Mouse (Mus musculus) mouse embryonic stem cell (cell line): ENCODE data around the gene Gng7.

Source experiments
- in situ Hi-C, 2 experiments: fragments of 300-500 bp; cut with MboI; formaldehyde crosslinking; loops; 1 replicate in 1 of 2; 3 replicates in 1 of 2; pipeline ENCODE4 v1.14.3; 2019 to 2020; ENCODE audit warnings: low sequenced_read_pairs in 2 of 2, low pct_unique_long_range_greater_than_20kb in 1 of 2, mixed read lengths in 1 of 2; ENCODE audit not compliant: unreplicated experiment in 1 of 2

Gng7 gene

GRCm38 (mm10) chr10:80940320-80940987, 74.3 kb downstream of the Gng7 start:
- in situ Hi-C loops = no loop called here

- in situ Hi-C loops = no loop called here
Measured at GRCm38 (mm10) chr10:80939671-80940070, 75.1 kb downstream of the Gng7 start.

DNA sequence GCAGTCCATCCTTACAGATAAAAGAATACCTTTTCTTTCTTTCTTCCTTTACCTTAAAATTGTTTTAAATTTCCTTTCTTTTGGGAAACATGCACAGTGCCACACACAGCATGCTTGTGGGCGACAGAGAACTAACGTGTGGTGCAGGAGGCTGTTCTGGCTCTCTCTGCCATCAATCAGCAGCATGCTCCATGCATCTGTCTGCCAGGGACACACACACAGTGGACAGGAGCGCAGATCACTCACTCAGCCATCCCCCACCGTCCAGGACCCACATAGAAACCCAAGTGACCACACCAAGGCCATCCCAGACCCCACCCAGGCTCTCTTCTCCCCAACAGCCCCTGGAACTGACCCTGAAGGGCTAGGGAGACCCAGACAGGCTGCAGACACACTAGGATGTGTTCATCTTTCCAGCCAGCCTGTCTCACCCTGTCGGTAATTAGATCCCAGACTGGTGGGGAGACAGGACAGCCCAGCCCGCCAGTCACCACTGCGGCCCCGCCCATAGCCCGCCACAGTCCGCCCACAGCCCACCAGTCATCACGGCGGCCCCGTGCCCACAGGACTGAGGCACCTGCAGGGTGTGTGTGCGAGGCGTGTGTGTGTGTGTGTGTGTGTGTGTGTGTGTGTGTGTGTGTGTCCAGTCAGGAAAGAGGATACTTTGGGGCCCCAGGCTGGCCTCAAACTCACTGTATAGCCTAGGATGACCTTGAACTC, 75.8 kb downstream of the Gng7 start:
- in situ Hi-C loops = no loop called here

DNA sequence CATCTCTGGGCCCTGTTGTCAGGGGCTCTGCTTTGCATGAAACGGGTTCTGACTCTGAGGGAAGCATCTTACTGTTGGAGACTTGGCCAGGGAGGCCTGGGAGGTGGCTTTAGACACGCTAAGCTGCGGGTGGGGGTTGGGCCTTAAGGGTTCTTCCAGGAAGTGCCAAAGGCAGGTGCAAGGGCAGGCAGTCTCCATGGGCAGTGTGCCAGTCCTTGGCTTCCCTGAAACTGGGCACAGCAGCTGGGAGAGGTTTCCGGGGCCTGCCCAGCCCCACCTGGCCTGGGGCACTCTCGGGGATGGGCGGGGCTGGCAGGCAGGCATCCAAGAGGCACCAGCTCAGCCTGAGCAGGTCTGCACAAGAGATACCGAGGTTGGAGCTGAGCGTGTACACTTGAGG, 77.1 kb downstream of the Gng7 start:
- in situ Hi-C loops = no loop called here

GRCm38 (mm10) chr10:80936810-80937164, 78.0 kb downstream of the Gng7 start:
- in situ Hi-C loops = no loop called here

GRCm38 (mm10) chr10:80936135-80936809, 78.5 kb downstream of the Gng7 start:
- in situ Hi-C loops = no loop called here

DNA sequence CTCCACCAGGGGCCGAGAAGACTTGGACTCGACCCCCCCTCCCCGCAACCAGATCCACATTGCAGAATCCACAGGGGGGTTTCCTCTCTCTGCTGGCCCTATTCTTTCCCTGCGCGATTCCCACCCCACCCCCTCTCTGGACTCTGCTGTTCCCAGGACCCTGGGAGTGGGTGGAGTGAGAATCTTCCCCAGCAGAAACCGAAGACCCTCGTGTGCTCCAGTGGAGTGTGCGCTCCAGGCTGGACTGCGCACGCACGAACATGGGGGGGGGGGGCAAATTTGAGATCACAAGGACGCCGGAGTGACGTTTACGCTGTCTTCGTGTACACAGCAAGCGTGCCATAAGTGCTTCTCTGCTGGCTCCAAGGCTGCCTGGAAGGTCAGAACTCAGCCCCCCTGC, 79.0 kb downstream of the Gng7 start:
- in situ Hi-C loops = no loop called here

DNA sequence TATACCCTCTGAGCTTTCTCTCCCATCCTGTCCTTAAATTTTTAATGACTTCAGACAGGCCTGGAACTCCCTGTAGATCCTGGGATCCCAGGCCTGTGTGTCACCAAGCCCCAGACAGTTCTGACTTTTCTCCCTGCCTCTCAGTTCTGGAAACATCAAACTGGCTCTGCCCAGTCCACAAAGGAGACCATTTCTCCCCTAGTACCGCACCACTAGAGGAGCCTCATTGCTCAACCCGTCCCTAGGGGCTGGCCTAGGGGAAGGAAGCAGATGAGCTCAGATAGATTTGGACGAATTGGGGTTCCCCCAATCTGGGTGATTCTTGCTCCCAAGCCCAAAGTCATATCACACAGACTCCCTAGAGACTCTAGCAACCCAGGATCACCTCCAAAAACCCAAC, 79.5 kb downstream of the Gng7 start:
- in situ Hi-C loops = no loop called here

DNA sequence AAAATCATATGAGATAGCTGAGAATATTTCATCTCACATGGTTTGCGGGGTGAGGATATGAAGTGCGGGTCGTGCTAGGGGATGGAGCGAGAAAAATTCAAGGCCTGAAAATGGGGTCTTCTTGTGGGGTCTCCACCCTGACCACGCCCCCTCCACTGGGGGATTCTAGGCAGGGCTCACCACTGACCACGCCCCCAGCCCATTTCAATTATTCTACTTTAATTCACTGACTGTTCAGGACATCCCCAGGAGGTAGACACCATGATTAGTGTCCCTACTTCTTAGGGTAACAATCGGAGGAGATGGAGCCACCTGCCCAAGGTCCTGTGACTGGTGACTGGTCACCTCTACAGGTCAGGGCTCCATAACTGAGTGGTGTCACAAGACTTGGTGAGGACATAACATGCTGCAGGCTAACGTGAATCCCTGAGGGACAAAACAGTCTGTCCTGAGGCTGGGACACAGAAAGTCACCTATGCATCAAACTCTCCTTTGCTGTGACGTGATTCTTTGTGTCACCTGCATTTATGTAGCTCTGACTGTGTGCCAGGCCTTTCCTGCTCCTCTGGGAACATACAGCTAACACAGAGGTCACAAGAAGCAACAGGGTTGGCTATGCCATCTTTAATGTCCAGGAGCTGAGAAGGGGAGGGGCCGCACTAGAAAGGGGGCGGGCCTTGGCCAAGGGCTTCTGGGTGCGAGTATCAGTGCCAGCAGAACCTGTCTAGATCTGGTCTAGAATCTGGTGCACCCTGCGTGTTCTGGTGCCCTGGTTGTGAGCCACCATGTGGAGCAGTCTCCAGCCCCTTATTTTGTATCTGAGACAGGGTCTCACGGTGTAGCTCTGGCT, 80.4 kb downstream of the Gng7 start:
- in situ Hi-C loops = no loop called here

DNA sequence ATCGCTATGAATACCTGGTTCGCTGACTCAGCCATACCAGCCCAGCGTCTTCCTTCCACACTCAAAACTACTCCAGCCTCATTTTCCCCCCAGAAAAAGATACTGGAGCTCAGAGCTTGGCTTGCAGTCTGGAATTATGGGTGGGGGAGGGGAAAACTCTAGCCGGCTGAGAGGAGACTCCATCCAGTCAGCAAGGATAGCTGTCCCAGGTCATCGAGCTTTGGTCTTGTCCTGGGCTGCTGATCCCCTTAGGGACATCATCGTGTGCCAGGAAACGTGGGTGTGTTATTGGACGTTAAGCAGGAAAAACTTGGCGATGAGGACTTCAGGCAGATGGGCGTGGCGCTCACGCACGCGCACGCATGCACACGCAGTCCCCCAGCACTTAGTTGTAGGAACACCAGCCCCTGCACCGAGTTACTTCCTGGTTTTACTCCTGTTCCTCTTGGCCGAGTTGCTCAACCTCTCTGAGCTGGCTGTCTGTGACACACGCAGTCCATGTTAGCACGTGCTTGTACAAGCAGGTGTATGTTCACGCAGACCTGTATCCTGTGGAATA, 81.2 kb downstream of the Gng7 start:
- in situ Hi-C loops = no loop called here

- in situ Hi-C loops = no loop called here
Measured at GRCm38 (mm10) chr10:80932700-80933420, 81.9 kb downstream of the Gng7 start.

DNA sequence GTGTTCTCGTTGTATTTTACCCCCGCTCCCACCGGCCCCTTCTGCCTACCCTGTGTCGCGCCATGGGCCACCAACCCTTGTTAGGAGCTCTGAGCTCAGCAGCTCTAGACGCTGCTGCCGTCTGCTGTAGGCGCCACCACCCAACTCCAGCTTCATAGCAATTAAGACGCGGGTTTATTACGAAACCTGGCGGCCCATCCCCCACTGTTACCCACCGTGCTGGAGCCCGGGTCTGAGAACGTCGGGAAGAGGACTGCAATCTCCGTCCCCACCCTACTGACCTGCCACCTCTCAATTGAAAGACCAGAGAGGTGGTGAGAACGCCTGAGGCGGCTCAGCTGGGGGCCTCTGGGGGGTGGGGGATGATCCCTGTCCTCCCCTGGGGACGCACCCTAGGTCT, 82.5 kb downstream of the Gng7 start:
- in situ Hi-C loops = no loop called here

- in situ Hi-C loops = no loop called here
Measured at GRCm38 (mm10) chr10:80931695-80932094, 83.0 kb downstream of the Gng7 start.

DNA sequence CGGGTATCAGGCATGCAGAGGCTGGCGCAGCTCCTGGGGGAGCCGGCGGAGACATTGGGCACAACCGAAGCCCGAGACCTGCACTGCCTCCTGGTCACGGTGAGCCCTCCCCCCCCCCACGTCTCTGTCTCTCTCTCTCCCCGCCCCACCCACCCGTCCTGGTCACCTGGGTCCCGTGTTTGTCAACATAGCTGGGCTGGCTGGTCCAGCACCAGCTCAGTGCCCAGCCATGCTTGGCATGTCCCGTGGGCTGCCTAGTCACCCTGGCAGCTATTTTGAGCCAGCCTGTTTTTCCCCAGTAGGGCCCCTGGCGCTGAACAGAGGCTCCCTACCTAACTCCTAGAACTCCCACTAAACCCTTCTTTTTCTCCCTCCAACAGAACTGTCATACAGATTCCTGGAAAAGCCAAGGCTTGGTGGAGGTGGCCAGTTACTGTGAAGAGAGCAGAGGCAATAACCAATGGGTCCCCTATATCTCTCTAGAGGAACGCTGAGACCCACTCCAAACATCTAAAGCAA, 83.5 kb downstream of the Gng7 start:
- in situ Hi-C loops = no loop called here

GRCm38 (mm10) chr10:80930361-80931152, 84.2 kb downstream of the Gng7 start:
- in situ Hi-C loops = no loop called here

- in situ Hi-C loops = loop anchor here (5.0 kb wide), 3 partner anchors 33 to 63 kb away; no protein-coding TSS in a partner anchor
Measured at GRCm38 (mm10) chr10:80929299-80930226, 85.2 kb downstream of the Gng7 start, which contains the start of gene Gadd45b. TSS of gene Gadd45b (plus strand) at chr10:80930073.
